Mouse (Mus musculus) embryo, embryonic 10 days (tissue): ENCODE data around the gene Cks2.
"Not testable (repeated sequence)": the region's sequence is repeated elsewhere in the genome, so short reads cannot be mapped to it uniquely, and the experiment has no call there.

Experiments
- DNase-seq: peaks from one replicate; pipeline ENCODE4 v3.0.0-alpha.2; 2015; ENCODE audit warnings: low spot score

The Cks2 gene

DNA sequence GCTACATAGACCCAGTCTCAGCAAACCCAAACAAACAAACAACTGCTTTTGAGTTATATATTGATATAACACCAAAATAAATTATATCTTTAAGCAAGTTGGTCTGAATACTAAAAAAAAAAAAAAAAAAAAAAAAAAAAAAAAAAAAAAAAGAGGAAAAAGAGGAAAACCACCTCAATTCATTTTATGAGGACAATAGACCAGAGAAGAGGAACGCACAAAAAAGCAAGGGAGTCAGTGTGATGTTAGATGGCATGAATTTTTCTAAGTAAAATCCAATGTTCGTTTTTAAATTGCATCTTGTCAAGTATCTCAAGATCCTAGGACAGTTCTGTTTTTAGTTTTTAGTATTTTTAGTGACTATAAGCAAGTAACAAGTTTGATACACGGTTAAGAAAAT, 3.6 kb upstream of the Cks2 start:
- DNase-seq = no peak

DNA sequence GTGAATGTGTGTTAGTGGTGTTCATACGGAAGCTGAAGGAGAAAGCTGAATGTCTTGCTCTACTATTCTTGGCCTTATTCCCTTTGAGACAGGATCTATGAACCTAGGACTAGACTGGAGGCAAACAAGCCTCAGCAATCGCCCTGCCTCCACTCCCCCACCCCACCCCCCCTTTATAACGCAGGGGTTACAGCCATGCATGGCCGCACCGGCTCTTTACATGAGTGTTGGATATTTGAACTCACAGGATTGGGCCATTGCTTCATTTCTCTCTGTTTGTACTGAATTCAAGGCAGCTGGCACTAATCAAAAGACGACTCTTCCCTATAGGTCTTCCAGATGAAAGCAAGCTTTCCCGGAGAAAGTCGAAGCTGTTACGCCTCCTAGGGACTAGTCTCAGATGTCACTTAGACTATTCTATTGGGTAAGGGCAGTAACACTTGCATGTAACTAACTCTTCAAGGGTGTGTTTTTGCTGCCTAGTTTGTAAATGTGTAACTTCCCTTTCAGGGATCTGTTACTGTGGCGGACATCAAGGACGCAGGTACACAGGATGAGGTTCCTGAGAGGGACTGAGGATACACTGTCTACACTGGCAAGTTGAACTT, 2.8 kb upstream of the Cks2 start:
- DNase-seq = no peak

DNA sequence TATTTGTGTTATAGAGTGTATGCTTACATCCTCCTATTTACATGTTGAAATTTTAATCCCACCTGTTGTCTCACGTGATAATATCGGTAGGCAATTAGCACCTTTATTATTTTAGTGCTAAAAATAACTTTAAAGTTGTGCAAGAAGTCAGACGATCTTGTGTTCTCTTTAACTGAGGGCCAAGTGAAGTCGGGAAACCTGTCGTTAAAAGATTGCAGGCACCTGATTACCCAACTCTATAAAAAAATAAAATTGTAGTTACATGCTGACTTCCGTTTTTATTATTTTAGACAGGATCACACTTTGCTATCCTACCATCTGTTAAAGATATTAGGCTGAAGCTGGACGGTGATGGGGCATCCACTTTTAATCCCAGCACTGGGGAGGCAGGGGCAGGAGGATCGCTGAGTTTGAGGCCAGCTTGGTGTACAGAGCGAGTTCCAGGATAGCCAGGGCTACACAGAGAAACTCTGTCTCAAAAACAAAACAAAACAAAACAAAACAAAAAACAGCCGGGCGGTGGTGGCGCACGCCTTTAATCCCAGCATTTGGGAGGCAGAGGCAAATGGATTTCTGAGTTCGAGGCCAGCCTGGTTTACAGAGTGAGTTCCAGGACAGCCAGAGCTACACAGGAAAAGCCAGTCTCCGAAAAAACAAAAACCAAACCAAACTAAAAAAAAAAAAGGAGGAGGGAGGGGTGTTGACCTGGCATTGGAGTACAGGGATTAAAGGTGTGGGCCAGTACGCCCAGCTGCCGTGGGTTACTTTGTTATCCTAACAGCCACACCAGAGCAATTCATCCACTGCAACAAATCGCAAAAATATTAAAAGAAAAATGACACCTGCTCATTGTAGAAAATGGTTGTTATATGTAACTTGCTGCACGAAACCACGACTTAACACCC, 856 bp upstream of the Cks2 start:
- no peak for DNase-seq

DNA sequence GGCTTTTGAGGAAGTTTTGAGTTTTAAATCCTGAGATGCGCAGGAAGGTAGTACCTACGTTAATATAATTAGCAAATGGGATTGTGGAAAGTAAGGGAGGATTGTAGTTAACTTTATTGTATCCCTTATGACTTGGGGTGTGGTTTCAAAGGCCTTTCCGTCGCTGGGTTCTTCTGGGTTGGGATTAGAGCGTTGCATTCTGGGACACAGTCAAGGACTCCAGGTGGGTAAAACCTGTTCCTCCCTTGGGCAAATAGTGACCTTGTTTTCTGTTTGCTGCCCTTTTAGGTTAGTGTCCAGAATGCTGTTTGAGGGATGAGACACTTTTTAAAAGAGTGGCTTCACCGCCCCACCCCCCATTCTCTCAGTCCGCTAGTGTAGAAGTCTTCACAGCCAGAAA, 840 bp downstream of the Cks2 start:
- DNase-seq = peak; percentile 62

DNA sequence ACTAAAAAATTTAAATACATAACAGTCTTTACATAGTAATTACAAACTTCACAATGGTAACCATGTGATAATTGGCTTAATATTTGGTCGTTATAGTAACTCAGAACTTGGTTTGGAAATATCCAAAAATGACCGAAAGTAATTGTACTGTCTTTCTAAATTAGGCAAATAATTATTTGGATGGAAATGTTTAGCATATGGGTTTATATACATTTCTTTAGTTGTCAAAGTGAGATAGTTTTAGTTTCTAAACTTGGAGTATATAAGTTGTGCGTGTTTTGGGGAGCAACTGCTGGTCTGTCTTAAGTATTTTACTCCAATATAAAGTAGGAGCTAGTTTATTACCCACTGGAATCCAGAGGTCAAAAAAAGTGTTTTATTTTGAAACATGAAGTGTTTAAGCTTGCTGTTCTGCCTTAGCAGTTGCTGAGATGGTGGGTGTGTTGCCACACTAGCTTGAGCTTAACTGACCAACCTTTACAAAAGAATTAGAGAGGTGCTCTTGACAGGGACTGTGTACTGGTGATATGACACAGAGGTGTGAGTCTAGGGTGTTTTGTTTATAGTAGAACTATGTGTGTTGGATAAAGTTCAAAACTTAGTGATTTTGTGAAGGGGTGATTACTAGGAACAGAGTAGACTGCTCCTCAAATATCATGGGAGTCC, 1.5 kb downstream of the Cks2 start:
- no peak for DNase-seq

DNA sequence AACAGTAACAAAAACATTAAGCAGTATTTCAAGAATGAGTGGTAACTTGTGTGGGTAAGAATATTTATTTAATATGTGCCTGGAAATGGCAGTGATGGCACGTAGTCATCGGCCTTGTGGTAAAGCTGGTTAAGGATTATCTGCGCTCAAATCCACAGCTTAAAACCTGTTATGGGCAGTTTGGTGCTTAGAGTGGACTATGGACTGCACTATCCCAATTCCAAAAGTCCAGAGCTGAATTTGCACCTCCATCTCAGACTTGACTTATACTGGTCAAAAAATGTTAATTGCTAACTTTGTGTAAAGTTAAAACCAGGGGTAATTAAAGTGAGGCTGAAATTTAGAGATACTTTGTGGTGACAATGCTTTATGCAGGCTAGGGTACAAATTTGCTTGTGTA, 2.7 kb downstream of the Cks2 start:
- DNase-seq = no peak

DNA sequence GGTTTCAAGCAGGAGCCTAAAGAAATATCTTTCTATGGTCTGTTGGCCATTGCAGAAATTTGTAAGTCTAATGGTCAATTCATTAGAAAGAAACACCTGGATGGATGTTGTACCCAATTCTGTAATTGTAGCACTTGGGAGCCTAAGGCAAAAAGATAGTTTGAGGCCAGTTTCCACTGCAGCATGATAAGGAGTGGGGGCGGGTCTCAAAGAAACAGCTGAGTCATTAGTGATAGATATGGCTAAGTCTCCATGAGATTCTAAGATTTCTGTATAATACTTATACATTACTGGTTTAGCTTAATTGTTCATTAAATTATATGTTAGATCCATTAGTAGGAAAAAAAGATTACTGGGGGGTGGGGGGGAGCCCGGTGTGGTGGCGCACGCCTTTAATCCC, 3.2 kb downstream of the Cks2 start:
- DNase-seq = no peak

DNA sequence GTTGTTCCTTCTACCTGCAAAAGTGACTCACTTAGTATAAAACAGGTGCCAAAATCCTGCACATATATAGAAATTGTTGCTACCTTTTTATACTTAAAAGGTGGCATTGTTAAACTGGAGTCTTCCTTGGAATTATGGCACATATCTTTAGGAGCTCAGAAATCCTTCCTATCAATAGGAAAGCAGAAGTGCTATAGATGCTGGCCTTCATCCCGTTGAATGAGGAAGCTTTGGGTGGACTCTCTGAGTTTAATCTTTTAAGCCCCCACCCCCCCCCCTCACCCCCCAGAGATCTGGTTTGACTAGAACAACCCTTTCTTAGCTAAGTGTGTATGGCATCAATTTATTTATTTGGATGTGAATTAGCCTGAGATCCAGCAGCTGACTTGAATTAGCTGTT, 4.7 kb downstream of the Cks2 start:
- no peak for DNase-seq

DNA sequence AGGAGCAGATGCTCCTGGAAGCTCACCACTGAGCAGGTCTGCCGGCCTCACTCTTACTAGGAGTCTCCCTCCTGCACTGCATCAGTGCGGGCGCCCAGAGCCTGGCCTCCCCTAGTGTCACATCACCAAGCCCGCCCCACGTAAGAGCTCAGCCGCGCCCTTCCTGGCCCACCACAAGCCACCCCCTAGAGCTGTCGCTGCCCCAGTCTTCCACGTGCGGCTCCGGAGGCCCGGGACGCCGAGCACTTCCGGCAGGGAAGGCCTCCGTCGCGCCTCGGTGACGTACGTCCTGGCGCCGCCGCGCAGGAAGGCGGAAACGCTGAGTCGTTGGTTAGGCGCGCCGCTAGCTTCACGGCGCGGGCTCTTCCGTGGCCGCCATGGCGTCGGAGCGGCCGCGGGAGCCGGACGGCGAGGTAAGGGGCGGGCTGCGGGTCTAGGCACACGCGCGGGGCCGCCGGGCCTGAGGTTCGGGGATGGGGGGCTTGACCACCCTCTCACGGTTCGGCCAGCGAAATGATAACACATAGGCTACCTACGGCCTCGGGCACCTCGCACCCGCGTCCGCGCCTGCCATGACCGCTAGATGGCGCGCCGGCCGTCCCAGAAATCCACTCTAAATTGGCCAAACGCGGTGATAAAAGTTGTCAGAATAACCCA, 6.5 kb downstream of the Cks2 start, which contains the start of gene Secisbp2:
TSS of gene Secisbp2 (plus strand) at position 290 of the 657 bp plus-strand sequence.
- peak; percentile 98 for DNase-seq

DNA sequence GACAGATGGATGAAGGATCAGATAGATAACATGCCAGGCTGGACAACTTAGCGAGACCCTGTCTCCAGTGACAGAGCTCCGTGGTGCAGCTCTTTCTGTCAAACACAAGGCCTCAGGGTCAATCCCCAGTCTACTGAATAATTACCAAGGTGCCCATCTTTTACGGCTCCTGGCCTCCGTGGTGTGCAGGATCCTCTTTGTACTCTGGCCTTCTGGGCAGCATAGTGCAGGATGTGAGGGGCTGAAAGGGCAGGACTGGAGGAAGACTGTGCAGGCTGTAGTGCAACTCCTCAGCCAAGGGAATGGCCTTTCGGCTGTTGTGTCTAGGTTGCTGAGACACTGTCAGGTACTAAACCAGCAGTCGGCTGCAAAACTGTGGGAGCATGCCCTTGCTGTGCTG, 8.1 kb downstream of the Cks2 start:
- DNase-seq = no peak

DNA sequence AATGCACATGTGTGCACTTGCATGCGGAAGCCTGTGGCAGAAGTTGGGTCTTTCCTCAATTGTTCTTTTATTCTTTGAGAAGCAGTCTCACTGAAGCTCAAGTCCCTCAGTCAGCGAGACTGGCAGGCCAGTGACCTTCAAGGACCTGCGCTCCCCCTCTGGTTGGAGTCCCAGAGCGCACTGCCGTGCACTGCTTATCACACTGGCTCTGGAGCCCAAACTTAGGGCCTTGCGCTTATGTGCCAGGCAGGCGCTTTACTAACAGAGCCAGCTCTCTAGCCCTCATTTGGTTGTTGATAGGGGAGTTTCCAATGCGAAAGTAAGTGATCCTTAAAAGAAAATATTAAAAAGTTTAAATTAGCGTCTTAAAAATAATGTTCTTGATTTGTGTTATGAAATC, 8.9 kb downstream of the Cks2 start:
- DNase-seq = no peak

DNA sequence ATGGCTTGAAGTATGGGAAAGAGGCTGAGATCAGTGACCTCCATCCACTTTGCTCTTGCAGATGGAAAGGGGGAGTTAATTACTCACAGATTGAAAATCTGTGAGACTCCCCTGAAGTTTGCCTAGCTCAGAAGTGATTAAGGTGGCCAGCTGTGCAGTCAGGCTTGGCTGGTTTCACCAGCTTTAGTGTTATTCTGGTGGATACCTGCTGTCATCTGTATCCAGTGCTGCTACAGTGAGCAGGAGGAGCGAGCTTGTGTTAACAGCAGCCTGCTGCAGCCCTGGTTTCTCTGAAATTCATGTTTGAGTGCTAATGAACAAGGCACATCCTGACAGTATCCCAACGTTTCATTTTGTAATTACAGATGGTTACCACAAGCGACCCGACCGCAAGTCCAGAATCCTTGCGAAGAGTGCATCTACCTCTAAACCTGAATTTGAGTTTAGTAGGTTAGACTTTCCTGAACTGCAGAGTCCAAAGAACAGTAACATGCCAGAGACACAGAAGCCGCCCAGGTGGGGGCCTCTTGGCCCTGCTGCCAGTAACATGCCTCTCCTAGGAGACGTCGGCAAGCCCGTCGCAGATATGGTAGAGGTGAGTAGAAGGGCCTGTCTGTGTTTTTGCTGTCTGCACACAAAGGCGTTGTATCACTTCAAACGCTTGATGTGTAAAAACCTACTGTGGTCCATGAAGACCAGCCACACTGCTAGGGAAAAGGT, 11.6 kb downstream of the Cks2 start:
- no peak for DNase-seq

DNA sequence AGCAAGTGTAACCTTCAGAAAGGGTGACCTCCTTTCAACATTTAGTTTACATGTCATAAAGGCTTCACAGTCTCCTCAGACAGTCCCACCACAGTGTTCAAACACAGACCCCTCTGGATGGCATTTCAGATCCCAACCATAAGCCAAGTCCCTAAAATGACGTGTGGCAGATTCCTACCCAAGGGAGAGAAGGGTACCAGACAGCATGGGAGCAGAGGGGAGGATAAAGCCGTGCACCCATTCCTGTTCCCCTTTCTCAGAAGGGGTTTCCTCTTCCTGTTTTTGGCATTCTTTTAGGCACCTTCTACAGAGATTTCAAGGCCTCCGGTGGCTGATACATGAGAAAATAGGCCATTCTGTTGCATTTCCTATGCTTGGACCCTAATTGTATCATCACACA, 13.1 kb downstream of the Cks2 start:
- no peak for DNase-seq

DNA sequence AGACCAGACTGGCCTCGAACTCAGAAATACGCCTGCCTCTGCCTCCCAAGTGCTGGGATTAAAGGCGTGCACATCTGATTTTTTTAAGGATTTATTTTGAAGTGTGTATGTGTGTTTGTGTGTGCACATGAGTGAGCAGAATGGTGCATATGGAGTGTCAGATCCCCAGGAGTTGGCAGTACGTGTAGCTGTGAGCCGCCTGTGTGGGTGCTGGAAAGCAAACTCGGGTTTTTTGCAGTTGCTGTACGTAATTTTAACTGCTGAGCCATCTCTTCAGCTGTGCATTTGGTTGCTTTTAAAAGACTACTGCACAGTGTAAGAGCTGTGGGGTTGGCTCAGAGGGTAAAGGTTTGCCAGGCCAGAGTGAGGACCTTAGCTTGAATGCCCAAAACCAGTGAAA, 14.5 kb downstream of the Cks2 start:
- no peak for DNase-seq

DNA sequence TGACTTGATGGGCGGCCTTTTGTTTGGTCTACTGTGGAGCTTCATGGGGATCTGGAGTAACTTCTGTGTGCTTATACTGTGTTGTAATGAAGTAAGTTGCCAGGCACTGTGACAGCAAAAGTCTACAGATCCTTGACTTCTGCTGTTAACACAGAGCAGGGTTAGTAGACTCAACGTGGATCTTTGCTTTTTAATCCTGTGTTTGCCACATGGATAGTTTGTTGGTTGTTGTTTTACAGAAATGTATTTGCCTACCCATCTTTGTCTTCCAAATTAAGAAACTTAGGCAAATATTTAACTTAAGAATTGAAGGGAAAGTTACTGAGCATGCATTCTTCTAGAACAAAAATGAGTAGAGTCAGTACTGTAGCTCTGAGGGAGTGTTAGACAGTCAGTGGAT, 18.5 kb downstream of the Cks2 start:
- DNase-seq = no peak

DNA sequence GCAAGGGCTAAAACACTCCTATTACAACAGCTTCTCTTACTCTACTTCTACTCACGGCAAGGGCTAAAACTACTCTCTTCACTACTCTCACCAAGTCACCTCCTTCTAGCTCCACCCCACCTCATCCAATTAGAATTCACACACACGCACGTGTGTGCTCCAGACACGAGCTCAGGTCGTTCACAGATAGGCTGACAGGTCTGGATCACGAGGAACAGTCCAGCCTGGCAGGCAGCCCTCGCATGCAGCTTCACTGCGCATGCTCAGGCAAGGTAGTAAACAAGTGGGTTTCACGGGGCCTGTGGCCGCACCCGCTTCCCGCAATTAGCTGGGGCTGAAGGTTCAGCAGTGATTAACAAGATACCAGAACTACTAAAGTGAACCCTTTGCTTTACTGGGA, 23.2 kb downstream of the Cks2 start:
- not testable (repeated sequence) for DNase-seq

DNA sequence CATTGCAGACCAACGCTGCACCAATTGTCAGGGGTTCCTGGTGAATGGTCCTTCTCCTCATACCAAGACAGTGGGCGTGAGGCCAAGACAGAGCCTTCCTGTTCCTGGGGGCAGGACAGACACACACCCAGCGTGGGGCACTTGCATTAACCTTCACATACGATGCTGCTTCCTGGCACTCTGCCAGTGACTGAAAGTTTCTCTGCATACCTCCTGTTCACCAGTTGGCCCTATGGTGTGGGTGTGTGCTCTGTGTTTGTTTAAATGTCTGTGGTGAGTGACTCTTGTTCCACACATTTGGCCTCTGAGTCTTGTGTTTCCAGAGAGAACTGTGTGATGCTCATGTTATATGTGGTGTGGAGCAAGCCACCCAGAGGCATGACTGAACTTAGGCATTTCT, 31.6 kb downstream of the Cks2 start:
- DNase-seq = no peak

DNA sequence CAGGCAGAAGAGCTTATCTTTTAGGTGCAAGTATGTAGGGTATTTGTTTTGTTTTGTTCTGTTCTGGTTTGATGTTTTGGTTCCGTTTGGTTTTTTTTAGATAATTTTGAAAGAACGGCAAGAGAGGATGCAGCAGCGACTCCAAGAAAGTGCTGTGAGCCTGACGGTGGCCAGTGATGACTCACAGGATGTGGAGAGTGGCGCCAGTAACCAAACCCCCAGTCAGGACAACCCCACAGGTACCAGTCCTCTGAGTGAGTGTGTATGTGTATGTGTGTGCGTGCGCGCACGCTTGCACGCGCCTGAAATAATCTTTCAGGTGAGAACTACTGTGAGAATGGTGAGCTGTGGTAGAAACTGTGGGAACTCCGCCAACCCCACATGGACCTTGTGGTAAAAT, 32.0 kb downstream of the Cks2 start:
- DNase-seq = no peak

DNA sequence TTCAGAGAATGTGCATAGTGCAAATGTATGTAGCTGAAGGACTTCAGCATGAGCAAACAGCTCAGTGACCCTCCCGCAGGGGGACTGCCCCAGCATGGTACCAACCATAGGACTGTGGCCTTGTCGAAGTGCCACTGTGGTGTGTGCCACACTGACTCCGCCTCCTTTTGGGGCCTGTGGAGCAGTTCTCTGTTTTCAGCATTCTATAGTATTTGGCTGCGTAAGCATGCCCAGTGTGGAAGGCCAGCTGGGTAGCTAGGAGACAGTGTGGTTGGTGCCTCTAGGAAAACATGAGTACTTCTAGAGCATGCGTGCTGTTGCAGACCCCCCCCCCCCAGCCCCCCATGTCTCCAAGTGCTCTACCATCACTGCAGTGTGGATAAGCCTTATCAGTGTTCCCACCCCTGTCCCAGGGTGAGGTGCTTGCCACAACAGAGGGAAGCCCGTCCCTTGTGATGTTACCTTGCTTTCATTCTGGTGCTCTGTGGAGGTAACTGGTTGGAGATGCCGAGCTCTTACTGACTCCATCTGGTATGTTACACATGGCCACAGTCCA, 32.7 kb downstream of the Cks2 start:
- DNase-seq = no peak

DNA sequence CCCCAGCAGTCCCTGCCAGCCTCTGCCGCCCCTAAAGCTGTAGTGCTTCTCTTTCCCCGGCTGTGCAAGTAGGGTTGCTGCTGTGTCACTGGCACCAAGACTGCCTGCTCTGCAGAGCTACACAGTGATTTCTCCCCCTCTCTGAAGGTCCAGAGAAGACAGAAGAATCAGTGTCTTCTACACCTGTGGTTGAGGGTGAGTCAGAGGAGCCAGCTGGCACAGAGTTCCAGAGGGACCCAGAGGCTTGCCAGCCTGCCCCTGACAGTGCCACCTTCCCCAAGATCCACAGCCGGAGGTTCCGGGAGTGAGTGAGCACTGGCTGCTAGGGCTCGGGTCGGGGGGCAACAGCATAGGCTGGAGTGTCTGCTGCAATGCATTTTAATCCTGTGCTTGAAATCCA, 33.7 kb downstream of the Cks2 start:
- no peak for DNase-seq

DNA sequence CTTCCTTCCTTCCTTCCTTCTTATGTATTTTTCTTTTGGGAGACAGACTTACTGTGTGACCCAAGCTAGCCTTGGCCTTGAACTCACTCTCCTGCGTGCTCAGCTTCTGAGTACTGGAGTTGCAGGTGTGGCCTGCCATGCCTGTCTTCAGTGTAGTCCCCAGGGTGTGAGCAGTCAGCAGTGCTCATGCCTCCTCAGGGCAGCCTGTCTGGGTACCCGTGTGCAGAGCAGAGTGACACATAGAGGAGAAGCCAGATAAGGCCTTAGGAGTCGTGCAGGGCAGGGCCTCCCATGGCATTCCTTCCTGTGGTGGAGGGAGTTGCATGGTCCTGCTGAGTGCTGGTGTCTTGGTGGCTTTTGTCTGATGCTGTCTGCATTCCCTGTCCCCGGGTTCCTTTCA, 34.3 kb downstream of the Cks2 start:
- no peak for DNase-seq

DNA sequence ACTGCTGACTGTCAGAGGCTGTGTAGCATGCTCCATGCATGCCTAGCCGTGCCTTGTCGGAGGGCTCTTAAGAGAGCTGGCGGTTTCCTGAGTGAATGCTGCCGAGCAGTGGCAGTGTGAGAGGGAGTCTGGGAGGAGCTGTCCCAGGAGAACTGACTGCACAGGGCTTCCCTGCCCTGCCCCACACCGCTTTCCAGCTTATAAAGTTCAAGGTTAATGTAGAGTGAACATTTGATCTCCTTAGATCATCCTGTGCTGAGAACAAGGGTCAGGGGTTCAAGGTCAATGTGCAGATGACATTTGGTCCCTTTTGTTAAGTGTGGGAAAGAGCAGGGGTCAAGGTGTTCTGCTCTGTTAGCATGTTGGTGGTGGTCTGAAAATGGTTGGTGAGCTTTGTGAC, 36.0 kb downstream of the Cks2 start:
- no peak for DNase-seq
